Mouse (Mus musculus) heart, embryonic 16.5 days (tissue): Measurements from ENCODE around the gene Timm23. TPM values are rescaled to one million over a fixed set of nuclear protein-coding genes. Genes with fewer than 3 reads are reported as not detected.
"Not testable (repeated sequence)": the region's sequence is repeated elsewhere in the genome, so short reads cannot be mapped to it uniquely, and the experiment has no call there.

Source experiments
- ATAC-seq: fragments of 200-750 bp; cut with Nextera tagmentation; replicated peaks from 2 replicates; pipeline ENCODE4 v1.8.0; 2017; ENCODE audit warnings: moderate number of reproducible peaks; ENCODE audit not compliant: insufficient read depth, low FRiP score; ENCODE audit errors: extremely low read depth
- H3K27ac ChIP-seq: fragments of 300-500 bp; sonication (generic); 2 replicates; pipeline ENCODE4 v1.5.1; 2014; ENCODE audit warnings: mild to moderate bottlenecking, low read length, control low read depth, moderate library complexity
- H3K27me3 ChIP-seq: fragments of 300-500 bp; sonication (generic); 2 replicates; pipeline ENCODE4 v1.6.1; 2014; ENCODE audit warnings: low read length, mixed read lengths; ENCODE audit not compliant: control insufficient read depth, insufficient read depth
- H3K36me3 ChIP-seq: fragments of 300-500 bp; sonication (generic); 2 replicates; pipeline ENCODE4 v1.6.1; 2014; ENCODE audit not compliant: control insufficient read depth, insufficient read depth
- H3K4me1 ChIP-seq: fragments of 300-500 bp; sonication (generic); 2 replicates; pipeline ENCODE4 v1.6.1; 2014; ENCODE audit warnings: low read length, mixed read lengths; ENCODE audit not compliant: control insufficient read depth, insufficient read depth
- H3K4me2 ChIP-seq: fragments of 300-500 bp; sonication (generic); 2 replicates; pipeline ENCODE4 v1.6.1; 2014; ENCODE audit warnings: low read depth, mild to moderate bottlenecking, control low read depth, low read length
- H3K4me3 ChIP-seq: fragments of 300-500 bp; sonication (generic); 2 replicates; pipeline ENCODE4 v1.5.1; 2014; ENCODE audit warnings: mild to moderate bottlenecking, control low read depth, low read length
- H3K9ac ChIP-seq: fragments of 300-500 bp; sonication (generic); 2 replicates; pipeline ENCODE4 v1.6.1; 2014; ENCODE audit warnings: low read length, control low read depth
- H3K9me3 ChIP-seq: fragments of 300-500 bp; sonication (generic); replicated peaks from 2 replicates; pipeline ENCODE4 v1.6.1; 2016; ENCODE audit warnings: low read length; ENCODE audit not compliant: control insufficient read depth
- WGBS: fragments of 180-500 bp; shearing (Covaris S2); extraction: QIAGEN DNeasy Blood & Tissue Kit; methylation state at CpG from one replicate; pipeline ENCODE4 v1.1.7; 2014; 5-methylcytosine and 5-hydroxymethylcytosine counted together
- polyA plus RNA-seq: library from polyadenylated mRNA; unstranded; fragments of >200 nt; fragmentation: Nextera tagmentation; extraction: Ambion mirVana; gene quantifications from 2 replicates; pipeline ENCODE4 v1.2.1, GENCODE M21; 2015

The Timm23 gene
- polyA plus RNA-seq, 1 experiment from 2014 or later: 274 TPM

DNA sequence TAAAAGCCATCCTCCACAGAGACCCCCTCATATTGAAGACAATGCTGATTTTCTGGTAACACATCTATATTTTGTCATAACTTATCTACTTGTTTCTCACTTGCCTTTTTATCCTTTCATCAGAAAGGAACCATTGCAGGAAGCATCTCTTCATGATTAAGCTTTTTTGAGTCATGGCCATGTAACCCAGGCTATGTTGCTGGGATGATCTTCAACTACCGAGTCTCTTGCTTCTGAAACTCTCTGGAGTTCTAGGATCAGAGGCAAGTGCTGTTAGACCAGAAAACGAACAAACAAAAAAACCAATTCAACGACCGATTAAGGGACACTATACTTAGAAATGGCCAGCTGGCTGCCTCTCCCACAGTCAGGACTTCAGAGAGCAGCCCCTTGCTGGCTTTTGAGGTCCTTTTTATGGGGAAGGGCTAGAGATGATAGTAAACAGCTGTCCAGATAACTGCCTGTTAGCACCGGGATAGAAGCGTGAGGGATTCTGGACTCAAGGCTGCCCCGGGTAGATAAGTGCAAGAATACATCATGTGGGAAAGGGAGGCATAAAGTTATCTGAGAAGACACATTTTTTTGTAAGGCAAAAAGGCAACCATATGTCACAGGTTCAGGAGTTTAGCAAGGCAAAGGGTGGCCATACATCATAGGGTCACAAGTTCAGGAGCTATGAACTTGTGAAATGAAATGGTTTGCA, 55.7 kb downstream of the Timm23 start:
- Histone ChIP-seq H3K9me3 (peaks cover 9% of the 10 kb centered on the region), H3K27me3 (no peaks in the 10 kb centered on the region), H3K9ac (no peak overlapping the region), H3K4me3 (no peak overlapping the region), H3K4me2 (no peak overlapping the region), H3K4me1 (no peaks in the 10 kb centered on the region), H3K27ac (peak overlapping the region; percentile 41; the same call in 1 of the 2 replicates), H3K36me3 (no peaks in the 10 kb centered on the region)
- ATAC-seq: 0 out of 2 replicates have a peak, but pooled peaks have one; percentile 45
- WGBS: 40% methylated on average over 7 of the region's 7 CpGs

DNA sequence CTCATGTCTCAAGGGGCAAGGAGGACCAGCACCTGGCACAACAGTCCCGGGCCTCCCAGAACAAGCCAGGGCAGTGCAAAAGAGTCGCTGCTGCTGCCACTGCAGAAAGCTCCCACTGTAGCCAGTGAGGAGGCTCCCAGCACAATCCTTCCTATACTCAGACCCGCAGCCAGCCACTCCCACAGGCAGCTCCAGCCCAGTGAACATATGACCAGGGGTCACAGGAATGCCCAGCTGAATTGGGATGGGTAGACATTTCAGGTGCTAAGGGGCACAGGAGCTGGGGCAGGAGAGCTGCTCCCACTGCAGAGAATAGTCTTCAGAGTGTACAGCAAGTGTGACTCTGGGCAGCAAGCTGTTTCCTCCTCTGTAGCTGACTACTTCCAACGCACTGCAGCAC, 56.3 kb downstream of the Timm23 start:
- H3K4me2 ChIP-seq: no peak overlapping the region
- peaks cover 9% of the 10 kb centered on the region for H3K9me3 ChIP-seq
- no peaks in the 10 kb centered on the region for H3K36me3 ChIP-seq
- H3K4me1 ChIP-seq: no peaks in the 10 kb centered on the region
- 54% methylated on average over 4 of the region's 4 CpGs for WGBS
- ATAC-seq: no peak
- H3K9ac ChIP-seq: no peak overlapping the region
- no peaks in the 10 kb centered on the region for H3K27me3 ChIP-seq
- no peak overlapping the region for H3K4me3 ChIP-seq
- peak overlapping the region; percentile 41; the same call in 1 of the 2 replicates for H3K27ac ChIP-seq

DNA sequence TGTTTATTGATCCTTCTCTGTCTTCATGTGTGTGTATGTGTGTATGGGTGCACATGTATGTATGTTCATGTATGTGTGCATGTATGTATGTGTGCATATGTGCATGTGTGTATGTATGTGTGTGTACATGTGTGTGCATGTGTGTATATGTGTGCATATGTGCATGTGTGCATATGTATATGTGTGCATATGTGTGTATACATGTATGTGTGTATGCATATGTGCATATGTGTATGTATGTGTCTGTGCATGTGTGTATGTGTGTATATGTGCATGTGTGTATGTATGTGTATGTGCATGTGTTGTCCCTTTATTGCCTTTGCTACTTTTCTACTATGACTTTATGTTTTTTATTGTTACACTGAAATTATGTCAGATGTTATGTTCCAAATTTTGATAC, 57.0 kb downstream of the Timm23 start:
- ATAC-seq: no peak
- Histone ChIP-seq H3K27ac (no peak overlapping the region), H3K4me2 (no peak overlapping the region), H3K36me3 (no peaks in the 10 kb centered on the region), H3K4me1 (no peaks in the 10 kb centered on the region), H3K9me3 (peaks cover 9% of the 10 kb centered on the region), H3K27me3 (no peaks in the 10 kb centered on the region), H3K4me3 (no peak overlapping the region), H3K9ac (no peak overlapping the region)

DNA sequence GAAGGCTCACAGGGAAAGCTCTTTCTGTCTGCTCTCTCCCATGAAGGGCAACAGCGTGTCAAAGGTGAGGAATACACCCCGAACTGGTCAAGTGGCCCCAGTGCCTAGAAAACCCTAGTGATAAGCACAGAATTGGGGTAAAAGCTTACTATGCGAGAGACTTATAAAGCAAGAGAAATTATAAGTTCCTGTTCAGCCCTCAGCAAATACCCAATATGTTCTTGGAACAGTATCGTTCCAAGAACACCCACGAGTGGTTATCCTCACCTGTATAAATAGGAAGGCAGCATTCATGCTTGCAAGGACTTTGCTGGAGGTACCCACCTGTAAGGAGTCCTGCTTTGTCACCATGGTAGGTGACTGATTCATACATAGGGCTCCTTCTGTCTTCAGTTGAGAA, 60.0 kb downstream of the Timm23 start, which contains the start of gene Msmb:
Gene Msmb, plus strand, starts transcription at position 301 of the 400 bp plus-strand sequence.
- no peak for ATAC-seq
- Histone ChIP-seq H3K4me1 (no peaks in the 10 kb centered on the region), H3K4me3 (no peak within 1 kb of the TSS), H3K9me3 (no peaks in the 10 kb centered on the region), H3K27ac (no peak within 1 kb of the TSS), H3K27me3 (no peaks in the 10 kb centered on the region), H3K36me3 (no peaks in the 10 kb centered on the region), H3K4me2 (no peak within 1 kb of the TSS), H3K9ac (no peak within 1 kb of the TSS)
- 85% methylated on average over 5 of the region's 5 CpGs for WGBS

DNA sequence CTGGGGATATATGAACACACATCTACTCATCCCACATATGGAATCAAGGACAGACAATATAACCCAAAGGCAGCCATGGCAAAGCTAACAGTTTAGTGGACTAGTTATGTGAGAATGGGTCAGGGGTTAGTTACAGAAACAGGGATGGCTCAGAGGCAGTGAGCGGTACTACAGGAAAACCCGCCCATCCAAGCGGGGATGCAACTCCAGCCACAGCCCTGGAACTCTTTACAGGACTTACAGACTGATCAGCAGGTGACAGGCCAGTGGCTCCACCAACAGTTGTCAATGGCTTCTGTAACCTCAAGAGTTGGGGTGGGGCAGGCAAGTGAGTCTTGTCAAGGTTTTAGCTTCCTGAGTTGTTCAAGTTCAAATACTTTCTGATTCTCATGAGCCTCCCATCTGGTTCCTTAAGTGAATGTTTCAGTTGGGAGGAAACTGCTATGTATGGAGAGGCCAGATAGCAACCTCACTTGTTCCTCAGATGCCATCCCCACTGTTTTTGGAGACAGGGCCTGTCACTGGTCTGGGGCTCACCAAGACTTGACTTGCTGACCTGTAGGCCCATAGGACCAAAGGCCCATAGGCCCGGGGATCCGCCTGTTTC, 61.2 kb downstream of the Timm23 start:
- no peaks in the 10 kb centered on the region for H3K27me3 ChIP-seq
- H3K4me1 ChIP-seq: no peaks in the 10 kb centered on the region
- no peaks in the 10 kb centered on the region for H3K36me3 ChIP-seq
- no peaks in the 10 kb centered on the region for H3K9me3 ChIP-seq
- H3K4me2 ChIP-seq: no peak overlapping the region
- H3K4me3 ChIP-seq: no peak overlapping the region
- H3K9ac ChIP-seq: no peak overlapping the region
- WGBS: 81% methylated on average over 5 of the region's 5 CpGs
- ATAC-seq: no peak
- no peak overlapping the region for H3K27ac ChIP-seq

DNA sequence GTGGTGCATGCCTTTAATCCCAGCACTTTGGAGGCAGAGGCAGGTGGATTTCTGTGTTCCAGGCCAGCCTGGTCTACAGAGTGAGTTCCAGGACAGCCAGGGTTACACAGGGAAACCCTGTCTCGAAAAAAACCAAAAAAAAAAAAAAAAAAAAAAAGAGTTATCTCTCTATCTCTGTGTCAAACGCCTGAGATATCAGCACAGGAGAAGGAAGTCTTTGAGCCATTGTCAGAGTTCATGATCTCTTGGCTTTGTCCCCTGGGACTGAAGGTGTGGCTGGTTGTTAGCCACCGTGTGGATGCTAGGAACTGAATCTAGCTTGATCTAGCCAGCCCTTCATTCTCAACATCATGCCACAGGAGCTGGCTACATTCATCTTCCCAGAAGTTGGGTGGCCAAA, 65.2 kb downstream of the Timm23 start:
- H3K4me2 ChIP-seq, H3K9ac ChIP-seq, ATAC-seq, H3K4me1 ChIP-seq, H3K36me3 ChIP-seq, H3K4me3 ChIP-seq, H3K27ac ChIP-seq, H3K27me3 ChIP-seq, H3K9me3 ChIP-seq: not testable (repeated sequence)
- 41% methylated on average over 3 of the region's 3 CpGs for WGBS

DNA sequence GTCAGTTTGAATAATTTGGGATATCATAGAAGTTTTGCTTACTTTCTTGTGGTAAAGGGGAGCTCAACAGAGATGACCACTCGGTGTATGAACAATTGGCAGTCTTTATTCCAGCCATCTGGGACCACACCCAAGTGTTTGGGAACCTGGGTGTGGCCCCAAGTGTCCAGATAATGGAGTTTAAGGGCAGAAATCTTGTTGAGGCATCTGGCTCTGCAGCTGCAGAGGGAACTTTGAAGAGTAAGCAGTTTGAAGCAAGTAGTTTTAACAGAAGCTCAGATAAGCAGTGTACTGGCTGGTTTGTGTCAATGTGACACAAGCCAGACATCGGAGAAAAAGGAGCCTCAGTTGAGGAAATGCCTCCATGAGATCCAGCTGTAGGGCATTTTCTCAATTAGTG, 67.4 kb downstream of the Timm23 start:
- peaks cover 5% of the 10 kb centered on the region; the same call in 1 of the 2 replicates for H3K4me1 ChIP-seq
- no peak; the same call in 1 of the 2 replicates for ATAC-seq
- no peak overlapping the region for H3K4me3 ChIP-seq
- 22% methylated on average over 2 of the region's 2 CpGs for WGBS
- no peaks in the 10 kb centered on the region for H3K36me3 ChIP-seq
- H3K27me3 ChIP-seq: no peaks in the 10 kb centered on the region
- H3K4me2 ChIP-seq: no peak overlapping the region
- H3K9me3 ChIP-seq: no peaks in the 10 kb centered on the region
- H3K27ac ChIP-seq: peak overlapping the region; percentile 28; the same call in 1 of the 2 replicates
- H3K9ac ChIP-seq: no peak overlapping the region

DNA sequence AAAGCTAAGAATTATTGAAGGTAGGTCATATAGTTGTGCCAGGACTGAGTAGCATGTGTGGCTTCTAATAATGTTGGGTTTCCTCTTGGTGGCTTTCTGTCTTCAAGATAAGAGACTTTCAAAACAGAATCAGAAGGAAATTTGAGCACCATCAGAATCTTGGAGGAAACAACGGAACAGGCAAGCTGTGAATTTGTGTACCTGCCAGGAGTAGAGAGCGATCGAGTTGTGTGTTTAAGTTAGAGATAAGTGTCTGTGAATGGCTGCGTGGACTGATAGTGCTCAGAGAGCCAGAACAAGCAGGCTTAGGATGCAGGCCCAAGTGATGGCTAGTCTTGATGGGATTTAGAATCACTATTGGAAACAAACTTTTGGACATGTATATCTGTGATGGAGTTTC, 69.9 kb downstream of the Timm23 start:
- Histone ChIP-seq H3K27ac (no peak overlapping the region), H3K36me3 (no peaks in the 10 kb centered on the region), H3K9ac (no peak overlapping the region), H3K4me2 (no peak overlapping the region), H3K27me3 (no peaks in the 10 kb centered on the region), H3K4me1 (peaks cover 5% of the 10 kb centered on the region; the same call in 1 of the 2 replicates), H3K9me3 (no peaks in the 10 kb centered on the region), H3K4me3 (no peak overlapping the region)
- no peak for ATAC-seq
- WGBS: 25% methylated on average over 4 of the region's 4 CpGs
